Mouse (Mus musculus): ENCODE results near the gene 4930562C15Rik.

DNA sequence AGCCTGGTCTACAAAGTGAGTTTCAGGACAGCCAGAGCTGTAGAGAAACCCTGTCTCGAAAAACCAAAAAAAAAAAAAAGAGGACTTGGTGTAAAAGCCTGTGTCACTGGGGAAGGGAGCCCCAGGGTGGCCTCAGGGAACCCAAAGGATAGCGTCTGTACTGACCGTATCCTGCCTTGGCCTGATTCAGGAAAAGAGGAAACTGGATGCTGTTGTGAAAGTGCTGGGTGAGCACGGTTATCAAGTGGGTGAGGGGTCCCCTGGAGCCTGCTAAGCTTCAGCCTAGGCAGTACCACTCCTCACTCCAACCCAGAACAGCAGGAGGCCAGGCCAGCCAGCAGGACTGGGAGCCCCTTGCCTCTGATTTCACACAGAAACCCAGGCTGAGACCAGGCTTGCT, 42.0 kb downstream of the 4930562C15Rik start:
- TF ChIP-seq CTCF (IDR thresholded peaks at IDR 0.05; ENCODE audit: borderline replicate concordance, control insufficient read depth, extremely low read depth, insufficient read depth, low read length, poor library complexity) (no peak), POLR2A (IDR thresholded peaks at IDR 0.05; ENCODE audit: control insufficient read depth, extremely low read depth, insufficient read depth, low read length, poor library complexity) (no peak)

All from thymus, adult 2 months (tissue).